Mouse (Mus musculus) lung, postnatal 0 days (tissue): ENCODE results near the gene St3gal2. TPM values are rescaled to one million over a fixed set of nuclear protein-coding genes. Genes with fewer than 3 reads are reported as not detected.
"Not testable (repeated sequence)": the region's sequence is repeated elsewhere in the genome, so short reads cannot be mapped to it uniquely, and the experiment has no call there.

ENCODE experiments used
- ATAC-seq: fragments of 200-750 bp; cut with Nextera tagmentation; 2 replicates; pipeline ENCODE4 v1.8.0; 2017; ENCODE audit warnings: moderate library complexity
- DNase-seq: peaks from one replicate; pipeline ENCODE4 v3.0.0-alpha.2; 2016; ENCODE audit warnings: low spot score
- H3K27ac ChIP-seq: fragments of 300-500 bp; sonication (generic); 2 replicates; pipeline ENCODE4 v1.5.1; 2014; ENCODE audit warnings: antibody characterized with exemption, mild to moderate bottlenecking, low read length, mixed read lengths
- H3K27me3 ChIP-seq: fragments of 300-500 bp; sonication (generic); replicated peaks from 2 replicates; pipeline ENCODE4 v1.6.1; 2014; ENCODE audit warnings: low read length, mixed read lengths; ENCODE audit not compliant: insufficient read depth
- H3K36me3 ChIP-seq: fragments of 300-500 bp; sonication (generic); 2 replicates; pipeline ENCODE4 v1.6.1; 2014; ENCODE audit warnings: low read length, mixed read lengths; ENCODE audit not compliant: insufficient read depth
- H3K4me1 ChIP-seq: fragments of 300-500 bp; sonication (generic); 2 replicates; pipeline ENCODE4 v1.6.1; 2014; ENCODE audit warnings: antibody characterized with exemption, low read depth, low read length, mixed read lengths; ENCODE audit not compliant: insufficient read depth
- H3K4me2 ChIP-seq: fragments of 300-500 bp; sonication (generic); replicated peaks from 2 replicates; pipeline ENCODE4 v1.6.1; 2014; ENCODE audit warnings: low read depth, mild to moderate bottlenecking, low read length, moderate library complexity, mixed read lengths
- H3K4me3 ChIP-seq: fragments of 300-500 bp; sonication (generic); 2 replicates; pipeline ENCODE4 v1.5.1; 2014; ENCODE audit warnings: low read depth, low read length
- H3K9ac ChIP-seq: fragments of 300-500 bp; sonication (generic); replicated peaks from 2 replicates; pipeline ENCODE4 v1.6.1; 2014; ENCODE audit warnings: low read depth, mild to moderate bottlenecking
- H3K9me3 ChIP-seq: fragments of 300-500 bp; sonication (generic); 2 replicates; pipeline ENCODE4 v1.6.1; 2016; ENCODE audit warnings: low read length, mixed read lengths
- CTCF ChIP-seq: IDR thresholded peaks from 2 replicates; pipeline ENCODE4 v1.5.1; 2016; ENCODE audit warnings: antibody characterized with exemption, mild to moderate bottlenecking
- EP300 ChIP-seq: IDR thresholded peaks from 2 replicates; pipeline ENCODE4 v1.6.1; 2016; ENCODE audit warnings: antibody characterized with exemption, mild to moderate bottlenecking, control low read depth
- WGBS: fragments of 180-500 bp; shearing (Covaris S2); extraction: QIAGEN DNeasy Blood & Tissue Kit; methylation state at CpG from one replicate; pipeline ENCODE4 v1.1.7; 2014; 5-methylcytosine and 5-hydroxymethylcytosine counted together
- polyA plus RNA-seq: library from polyadenylated mRNA; unstranded; fragments of >200 nt; fragmentation: Nextera tagmentation; extraction: Ambion mirVana; gene quantifications from 2 replicates; pipeline ENCODE4 v1.2.1, GENCODE M21; 2015

The St3gal2 gene
- polyA plus RNA-seq, 1 experiment from 2014 or later = 15.5 TPM

- H3K4me2 ChIP-seq = no peak overlapping the region
- ATAC-seq = no peak
- peaks cover 4% of the 10 kb centered on the region; the same call in 1 of the 2 replicates for H3K4me1 ChIP-seq
- no peaks in the 10 kb centered on the region for H3K27me3 ChIP-seq
- DNase-seq = no peak
- H3K9ac ChIP-seq = no peak overlapping the region
- H3K36me3 ChIP-seq = no peaks in the 10 kb centered on the region
- H3K4me3 ChIP-seq = no peak overlapping the region
- no peaks in the 10 kb centered on the region for H3K9me3 ChIP-seq
- WGBS = 81% methylated on average over 7 of the region's 7 CpGs
- TF ChIP-seq EP300 (no peak), CTCF (no peak)
- H3K27ac ChIP-seq = no peak overlapping the region
Observed at GRCm38 (mm10) chr8:110928435-110928834, 8.7 kb downstream of the St3gal2 start.

GRCm38 (mm10) chr8:110929066-110929465, 9.3 kb downstream of the St3gal2 start:
- Histone ChIP-seq H3K36me3 (no peaks in the 10 kb centered on the region), H3K4me3 (no peak overlapping the region), H3K27ac (no peak overlapping the region), H3K9ac (no peak overlapping the region), H3K27me3 (no peaks in the 10 kb centered on the region), H3K4me1 (peaks cover 4% of the 10 kb centered on the region; the same call in 1 of the 2 replicates), H3K4me2 (no peak overlapping the region), H3K9me3 (no peaks in the 10 kb centered on the region)
- TF ChIP-seq CTCF (no peak), EP300 (no peak)
- ATAC-seq = no peak
- DNase-seq = no peak
- WGBS = 72% methylated on average over 5 of the region's 5 CpGs

DNA sequence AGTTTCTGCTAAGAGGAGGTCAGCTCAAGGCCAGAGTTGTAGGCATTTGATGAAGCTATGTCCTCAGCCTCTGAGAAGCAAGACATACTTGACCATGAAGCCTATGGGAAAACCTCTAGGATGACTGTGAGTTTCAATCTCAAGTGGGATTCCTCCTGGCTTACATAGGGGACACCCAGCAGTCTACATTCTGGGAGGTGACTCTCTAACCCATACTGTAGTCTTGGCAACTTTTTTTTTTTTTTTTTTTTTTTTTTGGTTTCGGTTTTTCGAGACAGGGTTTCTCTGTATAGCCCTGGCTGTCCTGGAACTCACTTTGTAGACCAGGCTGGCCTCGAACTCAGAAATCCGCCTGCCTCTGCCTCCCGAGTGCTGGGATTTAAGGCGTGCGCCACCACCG, 9.9 kb downstream of the St3gal2 start:
- ATAC-seq, H3K27ac ChIP-seq, H3K4me1 ChIP-seq, H3K36me3 ChIP-seq, H3K9ac ChIP-seq, H3K27me3 ChIP-seq, H3K4me2 ChIP-seq, H3K9me3 ChIP-seq, DNase-seq, H3K4me3 ChIP-seq: not testable (repeated sequence)
- 97% methylated on average over 5 of the region's 8 CpGs for WGBS

DNA sequence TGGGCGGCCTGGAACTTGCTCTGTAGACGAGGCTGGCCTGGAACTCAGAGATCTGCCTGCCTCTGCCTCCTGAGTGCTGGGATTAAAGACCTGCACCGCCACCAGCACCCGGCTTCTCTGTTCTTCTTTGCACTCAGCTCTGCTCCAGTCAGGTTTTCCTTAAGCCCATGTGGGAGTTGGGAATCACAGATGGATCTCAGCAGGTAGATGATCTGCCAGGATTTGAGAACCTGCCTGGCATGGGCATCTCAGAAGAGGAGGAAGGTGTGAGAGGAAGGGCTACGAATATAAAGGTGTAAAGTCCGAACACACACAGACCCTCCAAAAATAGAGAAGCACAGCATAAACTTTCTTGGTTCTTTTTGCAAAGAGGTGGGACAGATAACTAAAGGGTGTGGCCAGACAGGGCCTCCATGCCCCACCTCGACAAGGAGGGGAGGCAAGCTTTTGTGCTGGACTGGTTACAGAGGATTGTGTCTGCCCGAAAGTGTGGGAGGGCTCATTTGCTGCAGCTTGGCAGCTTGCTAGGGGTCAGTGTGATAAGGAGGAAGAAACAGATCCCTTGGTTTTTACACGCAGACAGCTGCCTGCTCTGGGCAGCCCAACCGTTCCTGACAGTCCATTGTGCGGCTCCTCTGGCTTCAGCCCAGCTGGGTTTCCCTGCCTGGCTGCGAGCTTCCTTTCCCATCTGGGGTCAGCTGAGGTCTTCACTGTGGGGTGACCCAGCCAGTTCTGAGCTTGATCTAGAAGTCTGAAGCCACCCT, 11.6 kb downstream of the St3gal2 start:
- TF ChIP-seq CTCF (no peak), EP300 (peak; percentile 68; the same call in 1 of the 2 replicates)
- H3K36me3 ChIP-seq = no peaks in the 10 kb centered on the region
- H3K9ac ChIP-seq = no peak overlapping the region
- DNase-seq (peak; percentile 66), ATAC-seq (peak; percentile 80)
- 55% methylated on average over 12 of the region's 12 CpGs for WGBS
- no peaks in the 10 kb centered on the region for H3K9me3 ChIP-seq
- peaks cover 4% of the 10 kb centered on the region; the same call in 1 of the 2 replicates for H3K4me1 ChIP-seq
- H3K4me3 ChIP-seq = no peak overlapping the region
- H3K27ac ChIP-seq = no peak overlapping the region
- no peaks in the 10 kb centered on the region for H3K27me3 ChIP-seq
- H3K4me2 ChIP-seq = no peak overlapping the region

GRCm38 (mm10) chr8:110932444-110932843, 12.7 kb downstream of the St3gal2 start:
- Histone ChIP-seq H3K9ac (no peak overlapping the region), H3K9me3 (no peaks in the 10 kb centered on the region), H3K27ac (no peak overlapping the region), H3K27me3 (no peaks in the 10 kb centered on the region), H3K36me3 (no peaks in the 10 kb centered on the region), H3K4me1 (peaks cover 4% of the 10 kb centered on the region; the same call in 1 of the 2 replicates), H3K4me2 (no peak overlapping the region), H3K4me3 (no peak overlapping the region)
- 64% methylated on average over 3 of the region's 3 CpGs for WGBS
- ATAC-seq (no peak), DNase-seq (no peak)
- TF ChIP-seq CTCF = no peak
- TF ChIP-seq EP300 = no peak

GRCm38 (mm10) chr8:110933272-110933671, 13.6 kb downstream of the St3gal2 start:
- Histone ChIP-seq H3K4me3 (no peak overlapping the region), H3K27me3 (no peaks in the 10 kb centered on the region), H3K4me2 (no peak overlapping the region), H3K9me3 (no peaks in the 10 kb centered on the region), H3K9ac (no peak overlapping the region), H3K36me3 (no peaks in the 10 kb centered on the region), H3K27ac (no peak overlapping the region), H3K4me1 (peaks cover 4% of the 10 kb centered on the region; the same call in 1 of the 2 replicates)
- 0 out of 2 replicates have a peak, but pooled peaks have one; percentile 19 for TF ChIP-seq EP300
- no peak for TF ChIP-seq CTCF
- 90% methylated on average over 2 of the region's 2 CpGs for WGBS
- ATAC-seq (no peak), DNase-seq (no peak)
